ENCODE assay signal across 12 mouse cellular contexts in genomic region chr8:71596384-71596783, GRCm38 (mm10). TPM values are rescaled to one million over a fixed set of nuclear protein-coding genes. Genes with fewer than 3 reads are reported as not detected.
A peak's percentile ranks its signal among the peaks of the same experiment; 100 is the strongest.
DNase-seq lines count a peak whose midpoint lies in the region; ATAC-seq and TF ChIP-seq lines count a peak whose summit lies in the region.
"Had no signal": no experiment of that assay in that cellular context is flagged by ENCODE, and none has a peak within 500 bp of the region (broad histone marks: within the 10 kb centered on the region; RNA-seq: fewer than 3 reads in every experiment).

No protein-coding gene starts in this region.

- no peak overlapping the region for H3K4me3 ChIP-seq in forebrain, embryonic 13.5 days
- H3K4me3 ChIP-seq in forebrain, embryonic 14.5 days (ENCODE audit: low read depth, low read length) = no peak overlapping the region
- no peak overlapping the region for H3K4me3 ChIP-seq in liver, postnatal 0 days (ENCODE audit: low read depth, low read length)
- H3K4me3 ChIP-seq in liver, embryonic 12.5 days = no peak overlapping the region
- no peak overlapping the region for H3K4me3 ChIP-seq in bone marrow, adult 2 months (replicated peaks; ENCODE audit: control insufficient read depth, low read depth, low read length)
- H3K4me3 ChIP-seq: liver, embryonic 15.5 days had no signal

- H3K9ac ChIP-seq in forebrain, embryonic 13.5 days = peak overlapping the region; percentile 16; the same call in 1 of the 2 replicates
- no peak overlapping the region for H3K9ac ChIP-seq in forebrain, embryonic 14.5 days (ENCODE audit: low read length)
- no peak overlapping the region for H3K9ac ChIP-seq in liver, postnatal 0 days (replicated peaks)
- no peak overlapping the region for H3K9ac ChIP-seq in liver, embryonic 12.5 days
- H3K9ac ChIP-seq: embryonic facial prominence, embryonic 15.5 days; liver, embryonic 15.5 days; midbrain, embryonic 12.5 days had no signal

- peaks cover 16% of the 10 kb centered on the region for H3K27me3 ChIP-seq in forebrain, embryonic 13.5 days
- peaks cover 8% of the 10 kb centered on the region; the same call in 1 of the 2 replicates for H3K27me3 ChIP-seq in forebrain, embryonic 14.5 days (replicated peaks; ENCODE audit: control insufficient read depth, insufficient read depth, low read length)
- peaks cover under 1% of the 10 kb centered on the region for H3K27me3 ChIP-seq in liver, postnatal 0 days (ENCODE audit: insufficient read depth, low read length)
- H3K27me3 ChIP-seq in liver, embryonic 12.5 days (replicated peaks) = peaks cover 22% of the 10 kb centered on the region
- no peaks in the 10 kb centered on the region for H3K27me3 ChIP-seq in splenic B cell, adult 2 months (ENCODE audit: control insufficient read depth, insufficient read depth, low read length, poor library complexity, severe bottlenecking)

- no peaks in the 10 kb centered on the region for H3K9me3 ChIP-seq in forebrain, embryonic 13.5 days (replicated peaks)
- no peaks in the 10 kb centered on the region for H3K9me3 ChIP-seq in forebrain, embryonic 14.5 days (replicated peaks; ENCODE audit: control insufficient read depth, low read length)
- no peaks in the 10 kb centered on the region for H3K9me3 ChIP-seq in liver, postnatal 0 days (ENCODE audit: low read length)
- no peaks in the 10 kb centered on the region for H3K9me3 ChIP-seq in liver, embryonic 12.5 days (replicated peaks)
- H3K9me3 ChIP-seq: embryonic facial prominence, embryonic 15.5 days; liver, embryonic 15.5 days; midbrain, embryonic 12.5 days had no signal

- ATAC-seq in forebrain, embryonic 13.5 days = no peak
- ATAC-seq in forebrain, embryonic 14.5 days = no peak
- ATAC-seq in liver, postnatal 0 days = no peak
- ATAC-seq in liver, embryonic 12.5 days = no peak

- TF ChIP-seq EP300 in liver, postnatal 0 days (IDR thresholded peaks at IDR 0.05; ENCODE audit: low read depth) = no peak

- H3K36me3 ChIP-seq in forebrain, embryonic 13.5 days (ENCODE audit: poor library complexity, severe bottlenecking) = peaks cover 10% of the 10 kb centered on the region; the same call in 1 of the 2 replicates
- H3K36me3 ChIP-seq in forebrain, embryonic 14.5 days (ENCODE audit: control insufficient read depth, insufficient read depth, low read length) = 0 out of 2 replicates have a peak, but pooled peaks cover 12% of the 10 kb centered on the region
- peaks cover 11% of the 10 kb centered on the region; the same call in 1 of the 2 replicates for H3K36me3 ChIP-seq in liver, postnatal 0 days (replicated peaks; ENCODE audit: insufficient read depth, low read length)
- peaks cover 16% of the 10 kb centered on the region for H3K36me3 ChIP-seq in liver, embryonic 12.5 days
- H3K36me3 ChIP-seq in splenic B cell, adult 2 months (ENCODE audit: control insufficient read depth, insufficient read depth, low read length, poor library complexity, severe bottlenecking) = peaks cover 2% of the 10 kb centered on the region; the same call in 1 of the 2 replicates
- H3K36me3 ChIP-seq: liver, embryonic 15.5 days had no signal

- 58% methylated on average over 6 of the region's 6 CpGs for WGBS in forebrain, embryonic 13.5 days
- 56% methylated on average over 6 of the region's 6 CpGs for WGBS in forebrain, embryonic 14.5 days
- 52% methylated on average over 6 of the region's 6 CpGs for WGBS in liver, postnatal 0 days (ENCODE audit: insufficient replicate concordance)
- 48% methylated on average over 6 of the region's 6 CpGs for WGBS in liver, embryonic 12.5 days (ENCODE audit: insufficient replicate concordance)
- WGBS in bone marrow, adult 2 months = 60% methylated on average over 6 of the region's 6 CpGs

- H3K27ac ChIP-seq in forebrain, embryonic 13.5 days = no peak overlapping the region
- no peak overlapping the region for H3K27ac ChIP-seq in forebrain, embryonic 14.5 days (ENCODE audit: low read depth, low read length)
- peak overlapping the region; percentile 53 for H3K27ac ChIP-seq in liver, postnatal 0 days (ENCODE audit: low read depth)
- no peak overlapping the region for H3K27ac ChIP-seq in liver, embryonic 12.5 days
- H3K27ac ChIP-seq in bone marrow, adult 2 months (ENCODE audit: control insufficient read depth, insufficient read depth, low read depth, low read length, poor library complexity) = peak overlapping the region; percentile 69
- H3K27ac ChIP-seq: liver, embryonic 15.5 days; midbrain, embryonic 12.5 days had no signal

- no peak for TF ChIP-seq POLR2A in bone marrow, adult 2 months (IDR thresholded peaks at IDR 0.05; ENCODE audit: borderline replicate concordance, control insufficient read depth, low read depth, low read length)

- no peak overlapping the region; the same call in 1 of the 2 replicates for H3K4me2 ChIP-seq in forebrain, embryonic 13.5 days
- no peak overlapping the region; the same call in 1 of the 2 replicates for H3K4me2 ChIP-seq in forebrain, embryonic 14.5 days (ENCODE audit: low read length)
- H3K4me2 ChIP-seq in liver, postnatal 0 days (ENCODE audit: low read depth, low read length) = 0 out of 2 replicates have a peak overlapping the region, but pooled peaks have one; percentile 15
- H3K4me2 ChIP-seq in liver, embryonic 12.5 days = no peak overlapping the region
- H3K4me2 ChIP-seq: midbrain, embryonic 12.5 days had no signal

- H3K4me1 ChIP-seq in forebrain, embryonic 13.5 days = peaks cover 32% of the 10 kb centered on the region
- H3K4me1 ChIP-seq in forebrain, embryonic 14.5 days (ENCODE audit: control insufficient read depth, insufficient read depth, low read length) = peaks cover 9% of the 10 kb centered on the region
- peaks cover 27% of the 10 kb centered on the region for H3K4me1 ChIP-seq in liver, postnatal 0 days (ENCODE audit: insufficient read depth)
- peaks cover 44% of the 10 kb centered on the region for H3K4me1 ChIP-seq in liver, embryonic 12.5 days
- peaks cover 10% of the 10 kb centered on the region for H3K4me1 ChIP-seq in bone marrow, adult 2 months (ENCODE audit: control insufficient read depth, insufficient read depth, low read length)

- DNase-seq in forebrain, embryonic 14.5 days (ENCODE audit: low spot score) = no peak
- DNase-seq in liver, postnatal 0 days = no peak
- peak; percentile 50 for DNase-seq in splenic B cell, adult 2 months (ENCODE audit: low read depth, low spot score)
- DNase-seq in embryo, embryonic 10 days (ENCODE audit: low spot score) = no peak
- no peak for DNase-seq in cerebellum, adult 11-12 months

- TF ChIP-seq CTCF in liver, postnatal 0 days (IDR thresholded peaks at IDR 0.05; ENCODE audit: low read depth) = no peak
- TF ChIP-seq CTCF in bone marrow, adult 2 months (IDR thresholded peaks at IDR 0.05; ENCODE audit: control insufficient read depth, insufficient read depth, low read length) = no peak

RNA-seq across cellular contexts. Expression of gene Fam129c, which starts 1.1 kb away (rescaled TPM):
- polyA plus RNA-seq in forebrain, embryonic 13.5 days (2015; fragmentation: Nextera tagmentation; extraction: Ambion mirVana) = 5.1 and 6.2 TPM in 2 replicates
- polyA plus RNA-seq in forebrain, embryonic 14.5 days (2014; fragmentation: Nextera tagmentation; extraction: Ambion mirVana) = 4.1 and 4.5 TPM in 2 replicates
- 9.2 and 11.2 TPM in 2 replicates for polyA plus RNA-seq in liver, postnatal 0 days (2015; fragmentation: Nextera tagmentation; extraction: Ambion mirVana)
- 1.3 and 2.3 TPM in 2 replicates for polyA plus RNA-seq in liver, embryonic 12.5 days (2016; fragmentation: Nextera tagmentation; extraction: Ambion mirVana)
- 67.8 and 106 TPM in 2 replicates for polyA plus RNA-seq in bone marrow, adult 2 months (2011; ENCODE audit: insufficient read depth, insufficient read length, low replicate concordance, missing spikeins)

RNA-seq across cellular contexts. Expression of gene Pgls, which starts 4.4 kb away (rescaled TPM):
- polyA plus RNA-seq in forebrain, embryonic 13.5 days (2015; fragmentation: Nextera tagmentation; extraction: Ambion mirVana) = 201 and 206 TPM in 2 replicates
- polyA plus RNA-seq in forebrain, embryonic 14.5 days (2014; fragmentation: Nextera tagmentation; extraction: Ambion mirVana) = 233 and 279 TPM in 2 replicates
- polyA plus RNA-seq in liver, postnatal 0 days (2015; fragmentation: Nextera tagmentation; extraction: Ambion mirVana) = 153 and 158 TPM in 2 replicates
- 138 and 144 TPM in 2 replicates for polyA plus RNA-seq in liver, embryonic 12.5 days (2016; fragmentation: Nextera tagmentation; extraction: Ambion mirVana)
- polyA plus RNA-seq in bone marrow, adult 2 months (2011; ENCODE audit: insufficient read depth, insufficient read length, low replicate concordance, missing spikeins) = 111 and 147 TPM in 2 replicates

RNA-seq across cellular contexts. Expression of gene Colgalt1, which starts 14.4 kb away (rescaled TPM):
- polyA plus RNA-seq in forebrain, embryonic 13.5 days (2015; fragmentation: Nextera tagmentation; extraction: Ambion mirVana) = 37.5 and 39.9 TPM in 2 replicates
- 45.3 and 47.2 TPM in 2 replicates for polyA plus RNA-seq in forebrain, embryonic 14.5 days (2014; fragmentation: Nextera tagmentation; extraction: Ambion mirVana)
- polyA plus RNA-seq in liver, postnatal 0 days (2015; fragmentation: Nextera tagmentation; extraction: Ambion mirVana) = 25.0 and 25.7 TPM in 2 replicates
- polyA plus RNA-seq in liver, embryonic 12.5 days (2016; fragmentation: Nextera tagmentation; extraction: Ambion mirVana) = 29.0 and 30.1 TPM in 2 replicates
- polyA plus RNA-seq in bone marrow, adult 2 months (2011; ENCODE audit: insufficient read depth, insufficient read length, low replicate concordance, missing spikeins) = 31.8 and 53.0 TPM in 2 replicates

RNA-seq across cellular contexts. Expression of gene Slc27a1, which starts 27.7 kb away (rescaled TPM):
- polyA plus RNA-seq in forebrain, embryonic 13.5 days (2015; fragmentation: Nextera tagmentation; extraction: Ambion mirVana) = 59.9 and 61.0 TPM in 2 replicates
- polyA plus RNA-seq in forebrain, embryonic 14.5 days (2014; fragmentation: Nextera tagmentation; extraction: Ambion mirVana) = 25.8 and 31.5 TPM in 2 replicates
- 6.0 and 6.8 TPM in 2 replicates for polyA plus RNA-seq in liver, postnatal 0 days (2015; fragmentation: Nextera tagmentation; extraction: Ambion mirVana)
- 4.1 and 4.4 TPM in 2 replicates for polyA plus RNA-seq in liver, embryonic 12.5 days (2016; fragmentation: Nextera tagmentation; extraction: Ambion mirVana)
- 11.2 and 12.6 TPM in 2 replicates for polyA plus RNA-seq in bone marrow, adult 2 months (2011; ENCODE audit: insufficient read depth, insufficient read length, low replicate concordance, missing spikeins)

RNA-seq across cellular contexts. Expression of gene Nxnl1, which starts 30.0 kb away (rescaled TPM):
- polyA plus RNA-seq in forebrain, embryonic 13.5 days (2015; fragmentation: Nextera tagmentation; extraction: Ambion mirVana) = 0.06 TPM in 1 of 2 replicates, not detected in the other
- not detected in 2 replicates for polyA plus RNA-seq in forebrain, embryonic 14.5 days (2014; fragmentation: Nextera tagmentation; extraction: Ambion mirVana)
- polyA plus RNA-seq in liver, postnatal 0 days (2015; fragmentation: Nextera tagmentation; extraction: Ambion mirVana) = 0.08 TPM in 1 of 2 replicates, not detected in the other
- 0.32 and 0.36 TPM in 2 replicates for polyA plus RNA-seq in liver, embryonic 12.5 days (2016; fragmentation: Nextera tagmentation; extraction: Ambion mirVana)
- not detected in 2 replicates for polyA plus RNA-seq in bone marrow, adult 2 months (2011; ENCODE audit: insufficient read depth, insufficient read length, low replicate concordance, missing spikeins)
- polyA plus RNA-seq: intestine, embryonic 14.5 days; liver, embryonic 15.5 days; midbrain, embryonic 12.5 days had no signal

Comparison
In these comparisons a context has a peak if more than half of its experiments do, and no peak if none do; other contexts are left out.
1. H3K27ac ChIP-seq: peak in liver, postnatal 0 days (single experiment) and bone marrow, adult 2 months (single experiment); none in forebrain, embryonic 13.5 days (single experiment), forebrain, embryonic 14.5 days (single experiment) and liver, embryonic 12.5 days (single experiment).